Mouse (Mus musculus): ENCODE measurements around the gene Palm2.

GRCm38 (mm10) chr4:57569711-57570110, 135.7 kb downstream of the Palm2 start:
- no peak for TF ChIP-seq E2F4 (IDR thresholded peaks at IDR 0.05; ENCODE audit: insufficient read depth)
- no peak for TF ChIP-seq USF1 (IDR thresholded peaks at IDR 0.05; ENCODE audit: low read depth)
- peak; percentile 47 for TF ChIP-seq POLR2A (IDR thresholded peaks at IDR 0.05; ENCODE audit: insufficient read length, low read depth)
- peak in 2 of 3 experiments; percentile 72 to 85 for TF ChIP-seq MYOD1 (IDR thresholded peaks at IDR 0.05; ENCODE audit: control insufficient read depth in 1 of 3, insufficient read length in 2 of 3, low read depth in 2 of 3)
- no peak for TF ChIP-seq TCF3 (IDR thresholded peaks at IDR 0.05; ENCODE audit: insufficient read length, low read depth)
- TF ChIP-seq MAX (IDR thresholded peaks at IDR 0.05; ENCODE audit: low read depth): no peak
- TF ChIP-seq REST (IDR thresholded peaks at IDR 0.05; ENCODE audit: insufficient read depth, insufficient read length): no peak

Measured in myocyte (in vitro differentiated cells).